Mouse (Mus musculus) liver, adult 2 months (tissue): ENCODE results near the gene Tmprss5.

Experiments
- CTCF ChIP-seq: fragments of 200-500 bp; IDR thresholded peaks from 2 replicates; pipeline ENCODE4 v1.5.1; 2011; ENCODE audit warnings: low read depth, low read length, control low read depth
- POLR2A ChIP-seq: fragments of 200-500 bp; IDR thresholded peaks from 2 replicates; pipeline ENCODE4 v1.6.1; 2011; ENCODE audit warnings: low read length, control low read depth; ENCODE audit not compliant: insufficient read depth; ENCODE audit errors: extremely low read depth

- TF ChIP-seq POLR2A (no peak), CTCF (no peak)
Measured at GRCm38 (mm10) chr9:49143841-49144240, 62.8 kb downstream of the Tmprss5 start.
